Mouse (Mus musculus): ENCODE measurements around the gene Atp11c. TPM values are rescaled to one million over a fixed set of nuclear protein-coding genes. Genes with fewer than 3 reads are reported as not detected.
A peak's percentile ranks its signal among the peaks of the same experiment; 100 is the strongest.

Gene Atp11c
- polyA plus RNA-seq, 1 experiment, result 4.1 TPM

DNA sequence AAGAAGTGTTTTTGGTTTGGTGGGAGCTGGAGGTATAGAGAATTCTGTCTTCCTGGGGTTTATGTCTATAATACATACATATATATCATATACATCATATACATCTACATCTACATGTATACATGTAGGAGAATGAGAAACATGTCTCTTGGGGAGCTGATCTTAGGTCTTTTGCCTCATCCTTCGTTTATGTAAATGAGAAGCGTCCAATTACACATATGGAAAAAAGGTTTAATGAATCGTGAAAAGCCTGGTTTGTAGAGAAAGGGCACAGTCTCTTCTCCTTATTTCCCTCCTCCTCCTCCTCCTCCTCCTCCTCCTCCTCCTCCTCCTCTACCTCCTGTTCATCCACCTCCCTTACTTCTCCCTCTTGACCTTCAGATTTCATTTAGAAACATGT, 46.6 kb downstream of the Atp11c start:
- 23% methylated on average over 3 of the region's 3 CpGs for WGBS

DNA sequence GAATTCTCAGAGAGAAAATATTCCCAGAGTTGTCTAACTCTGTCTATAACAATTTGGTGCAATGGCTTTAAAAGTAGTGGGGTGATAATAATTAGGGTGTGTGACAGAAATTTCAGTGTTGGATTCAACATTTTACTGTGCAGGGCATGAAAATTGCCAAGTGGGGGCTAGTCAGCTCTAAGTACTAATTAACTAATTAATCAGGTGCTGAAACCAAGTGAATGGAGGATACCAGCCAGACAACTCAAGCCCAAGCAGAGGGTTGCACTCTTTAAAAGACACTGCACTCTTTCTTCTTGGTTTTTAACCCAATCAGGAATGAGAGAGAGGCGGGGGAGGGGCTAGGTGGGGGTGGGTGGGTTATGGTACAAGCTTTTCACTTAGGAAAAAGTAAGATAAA, 47.1 kb downstream of the Atp11c start:
- no peak for TF ChIP-seq CTCF (conservative IDR thresholded peaks at IDR 0.05; ENCODE audit: insufficient read depth, insufficient read length, low read depth, low read length)
- no peaks in the 10 kb centered on the region for H3K4me1 ChIP-seq (ENCODE audit: control insufficient read depth, insufficient read depth, low read length)
- no peak overlapping the region for H3K27ac ChIP-seq (ENCODE audit: insufficient read depth, low read depth, low read length)
- no peak overlapping the region for H3K4me3 ChIP-seq (ENCODE audit: insufficient read depth, low read depth, low read length)
- DNase-seq, result no peak
- no peaks in the 10 kb centered on the region for H3K36me3 ChIP-seq (ENCODE audit: control insufficient read depth, insufficient read depth, low read length)
- no peaks in the 10 kb centered on the region for H3K27me3 ChIP-seq (replicated peaks; ENCODE audit: control insufficient read depth, insufficient read depth, low read length)
- 46% methylated on average over 1 of the region's 1 CpGs for WGBS

More for the DNA sequence above, 46.6 kb downstream of the Atp11c start:
- Histone ChIP-seq H3K4me1 (ENCODE audit: control insufficient read depth, insufficient read depth, low read length) (no peaks in the 10 kb centered on the region), H3K27ac (ENCODE audit: insufficient read depth, low read depth, low read length) (no peak overlapping the region), H3K36me3 (ENCODE audit: control insufficient read depth, insufficient read depth, low read length) (no peaks in the 10 kb centered on the region), H3K4me3 (ENCODE audit: insufficient read depth, low read depth, low read length) (no peak overlapping the region), H3K27me3 (replicated peaks; ENCODE audit: control insufficient read depth, insufficient read depth, low read length) (no peaks in the 10 kb centered on the region)
- DNase-seq, result no peak
- TF ChIP-seq CTCF (conservative IDR thresholded peaks at IDR 0.05; ENCODE audit: insufficient read depth, insufficient read length, low read depth, low read length) (no peak), POLR2A (IDR thresholded peaks at IDR 0.05; ENCODE audit: low read depth, low read length) (no peak)

DNA sequence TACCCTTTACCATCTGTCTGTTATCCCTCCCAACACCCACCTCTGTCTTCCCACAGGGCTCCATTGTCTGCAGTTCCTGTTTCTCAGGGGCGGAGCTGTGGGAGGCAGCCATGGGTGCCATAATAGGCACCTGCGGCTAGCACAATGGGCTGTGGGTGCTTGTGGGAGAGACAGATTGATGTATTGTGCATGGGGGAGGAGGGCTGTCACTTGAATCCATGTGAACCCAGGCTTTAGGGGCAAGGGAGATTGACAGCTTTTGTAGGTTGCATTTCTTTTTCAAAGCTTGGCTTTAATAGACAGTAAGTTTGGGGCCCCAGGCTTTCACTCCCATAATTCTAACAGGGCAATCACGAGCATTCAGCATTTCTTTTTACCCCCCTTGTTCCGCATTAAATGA, 48.4 kb downstream of the Atp11c start:
- Histone ChIP-seq H3K36me3 (ENCODE audit: control insufficient read depth, insufficient read depth, low read length) (no peaks in the 10 kb centered on the region), H3K27ac (ENCODE audit: insufficient read depth, low read depth, low read length) (no peak overlapping the region), H3K27me3 (replicated peaks; ENCODE audit: control insufficient read depth, insufficient read depth, low read length) (no peaks in the 10 kb centered on the region), H3K4me1 (ENCODE audit: control insufficient read depth, insufficient read depth, low read length) (no peaks in the 10 kb centered on the region), H3K4me3 (ENCODE audit: insufficient read depth, low read depth, low read length) (no peak overlapping the region)
- no peak for DNase-seq
- 37% methylated on average over 4 of the region's 4 CpGs for WGBS
- TF ChIP-seq CTCF (conservative IDR thresholded peaks at IDR 0.05; ENCODE audit: insufficient read depth, insufficient read length, low read depth, low read length), result no peak
- no peak for TF ChIP-seq POLR2A (IDR thresholded peaks at IDR 0.05; ENCODE audit: low read depth, low read length)

DNA sequence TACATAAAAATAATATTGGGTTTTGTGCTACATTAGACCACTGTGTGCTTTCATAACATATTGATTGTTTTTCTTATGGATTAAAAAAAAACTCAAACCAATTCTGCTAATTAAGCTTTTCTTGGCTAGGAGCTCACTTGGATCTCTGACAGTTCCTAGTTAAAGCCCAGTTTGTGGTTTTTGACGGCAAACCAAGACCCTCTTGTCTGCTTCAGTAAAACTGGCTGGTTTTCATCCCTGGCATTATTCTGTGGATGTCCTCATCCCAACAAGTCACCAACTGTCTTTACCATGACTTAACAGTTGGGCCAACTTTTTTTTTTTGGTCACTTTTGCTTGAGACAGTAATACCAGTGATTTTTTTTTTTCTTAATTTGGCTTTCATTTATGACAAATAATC, 49.6 kb downstream of the Atp11c start:
- no peak overlapping the region for H3K4me3 ChIP-seq (ENCODE audit: insufficient read depth, low read depth, low read length)
- H3K36me3 ChIP-seq (ENCODE audit: control insufficient read depth, insufficient read depth, low read length), result no peaks in the 10 kb centered on the region
- 55% methylated on average over 1 of the region's 1 CpGs for WGBS
- no peaks in the 10 kb centered on the region for H3K4me1 ChIP-seq (ENCODE audit: control insufficient read depth, insufficient read depth, low read length)
- DNase-seq, result no peak
- TF ChIP-seq CTCF (conservative IDR thresholded peaks at IDR 0.05; ENCODE audit: insufficient read depth, insufficient read length, low read depth, low read length), result no peak
- no peak for TF ChIP-seq POLR2A (IDR thresholded peaks at IDR 0.05; ENCODE audit: low read depth, low read length)
- no peak overlapping the region for H3K27ac ChIP-seq (ENCODE audit: insufficient read depth, low read depth, low read length)
- no peaks in the 10 kb centered on the region for H3K27me3 ChIP-seq (replicated peaks; ENCODE audit: control insufficient read depth, insufficient read depth, low read length)

DNA sequence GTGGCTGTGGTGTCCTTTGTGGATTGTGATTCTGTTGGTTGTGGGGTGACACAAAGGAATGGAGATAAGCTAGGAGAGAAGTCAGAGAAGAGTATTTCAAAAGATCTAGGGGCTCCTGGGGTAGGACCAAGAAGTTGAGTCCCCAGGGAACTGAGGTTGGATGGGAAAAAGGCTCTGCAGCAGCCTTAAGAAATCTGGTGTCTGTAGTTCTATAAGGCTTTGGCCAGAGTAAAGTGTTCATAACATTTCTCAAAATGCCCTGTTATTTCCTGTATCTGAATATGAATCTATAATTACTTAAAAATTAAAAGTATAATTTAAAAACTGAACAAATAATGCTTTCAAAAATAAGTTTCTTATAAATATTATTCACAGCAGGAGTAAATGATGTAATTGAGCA, 53.3 kb downstream of the Atp11c start, which contains the start of gene Gm7073:
Gene Gm7073, minus strand, starts transcription at position 101 of the 400 bp plus-strand sequence.
- TF ChIP-seq POLR2A (IDR thresholded peaks at IDR 0.05; ENCODE audit: low read depth, low read length), result no peak
- TF ChIP-seq CTCF (conservative IDR thresholded peaks at IDR 0.05; ENCODE audit: insufficient read depth, insufficient read length, low read depth, low read length), result no peak
- Histone ChIP-seq H3K27me3 (replicated peaks; ENCODE audit: control insufficient read depth, insufficient read depth, low read length) (no peaks in the 10 kb centered on the region), H3K4me1 (ENCODE audit: control insufficient read depth, insufficient read depth, low read length) (no peaks in the 10 kb centered on the region), H3K4me3 (ENCODE audit: insufficient read depth, low read depth, low read length) (no peak within 1 kb of the TSS), H3K36me3 (ENCODE audit: control insufficient read depth, insufficient read depth, low read length) (no peaks in the 10 kb centered on the region), H3K27ac (ENCODE audit: insufficient read depth, low read depth, low read length) (no peak within 1 kb of the TSS)
- no peak for DNase-seq

DNA sequence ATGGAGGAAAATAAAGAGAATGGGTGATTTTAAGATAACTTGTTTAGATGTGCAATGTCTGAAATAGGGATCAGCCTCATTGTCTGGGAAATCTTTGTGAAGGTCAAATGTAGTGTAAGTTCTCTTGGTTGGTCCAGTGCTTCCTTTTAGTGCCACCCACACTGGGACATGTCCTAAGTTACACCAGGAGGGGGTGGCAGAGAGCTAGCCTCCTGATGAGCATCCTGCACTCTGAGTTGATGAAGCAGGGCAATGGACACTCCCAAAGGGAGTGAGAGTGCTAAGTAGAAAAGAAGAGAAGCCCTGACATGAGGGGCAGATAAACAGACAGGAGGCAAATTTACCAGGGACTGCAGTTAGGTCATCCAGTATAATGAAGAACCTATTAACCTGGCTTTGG, 88.5 kb downstream of the Atp11c start:
- Histone ChIP-seq H3K27ac (ENCODE audit: insufficient read depth, low read depth, low read length) (no peak overlapping the region), H3K4me3 (ENCODE audit: insufficient read depth, low read depth, low read length) (no peak overlapping the region), H3K36me3 (ENCODE audit: control insufficient read depth, insufficient read depth, low read length) (no peaks in the 10 kb centered on the region), H3K27me3 (replicated peaks; ENCODE audit: control insufficient read depth, insufficient read depth, low read length) (no peaks in the 10 kb centered on the region), H3K4me1 (ENCODE audit: control insufficient read depth, insufficient read depth, low read length) (no peaks in the 10 kb centered on the region)
- peak; percentile 12 for DNase-seq
- TF ChIP-seq CTCF (conservative IDR thresholded peaks at IDR 0.05; ENCODE audit: insufficient read depth, insufficient read length, low read depth, low read length) (peak; percentile 69), POLR2A (IDR thresholded peaks at IDR 0.05; ENCODE audit: low read depth, low read length) (no peak)

DNA sequence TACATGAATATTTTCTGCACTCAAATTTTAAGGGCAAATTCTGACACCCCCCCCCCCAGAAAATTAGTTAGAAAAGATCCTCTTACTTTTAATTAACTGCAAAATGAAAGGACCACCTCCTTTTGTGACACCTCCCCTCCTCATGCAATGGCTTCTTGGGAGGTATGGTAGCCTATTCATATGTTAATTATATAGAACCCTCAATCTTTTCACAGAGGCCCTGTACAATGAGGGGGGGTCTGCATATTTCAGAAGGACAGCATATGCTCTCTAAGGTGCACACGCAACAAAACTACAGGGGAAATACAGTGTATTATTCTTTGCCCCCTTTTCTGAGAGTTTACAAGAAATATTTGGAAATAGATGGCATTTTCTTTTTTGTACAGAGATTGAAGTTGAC, 94.7 kb downstream of the Atp11c start:
- WGBS, result 85% methylated on average over 1 of the region's 1 CpGs

DNA sequence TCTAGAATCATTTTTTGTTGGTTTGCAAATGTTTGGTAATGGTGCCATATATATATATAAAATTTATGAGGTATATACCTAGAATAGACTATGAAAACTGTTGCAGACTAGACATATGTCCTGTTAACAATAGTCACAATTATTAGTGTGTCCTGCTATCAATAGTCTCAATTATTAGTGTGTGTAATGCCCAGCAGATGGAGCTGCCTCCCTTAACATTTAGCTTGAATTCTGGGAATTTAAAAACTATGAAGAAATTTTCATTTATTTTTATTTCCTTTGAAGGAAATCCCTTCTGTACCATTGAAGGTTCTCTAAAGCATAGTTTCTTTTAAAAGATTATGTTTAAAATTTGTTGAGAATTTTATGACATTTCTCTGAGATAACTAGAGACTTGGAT, 97.2 kb downstream of the Atp11c start:
- Histone ChIP-seq H3K27ac (ENCODE audit: insufficient read depth, low read depth, low read length) (no peak overlapping the region), H3K4me3 (ENCODE audit: insufficient read depth, low read depth, low read length) (no peak overlapping the region), H3K4me1 (ENCODE audit: control insufficient read depth, insufficient read depth, low read length) (no peaks in the 10 kb centered on the region), H3K36me3 (ENCODE audit: control insufficient read depth, insufficient read depth, low read length) (no peaks in the 10 kb centered on the region), H3K27me3 (replicated peaks; ENCODE audit: control insufficient read depth, insufficient read depth, low read length) (no peaks in the 10 kb centered on the region)
- no peak for DNase-seq
- TF ChIP-seq CTCF (conservative IDR thresholded peaks at IDR 0.05; ENCODE audit: insufficient read depth, insufficient read length, low read depth, low read length) (no peak), POLR2A (IDR thresholded peaks at IDR 0.05; ENCODE audit: low read depth, low read length) (no peak)

More for the DNA sequence above, 94.7 kb downstream of the Atp11c start:
- H3K36me3 ChIP-seq (ENCODE audit: control insufficient read depth, insufficient read depth, low read length), result no peaks in the 10 kb centered on the region
- no peaks in the 10 kb centered on the region for H3K27me3 ChIP-seq (replicated peaks; ENCODE audit: control insufficient read depth, insufficient read depth, low read length)
- no peak overlapping the region for H3K27ac ChIP-seq (ENCODE audit: insufficient read depth, low read depth, low read length)
- H3K4me1 ChIP-seq (ENCODE audit: control insufficient read depth, insufficient read depth, low read length), result no peaks in the 10 kb centered on the region
- DNase-seq, result no peak
- TF ChIP-seq CTCF (conservative IDR thresholded peaks at IDR 0.05; ENCODE audit: insufficient read depth, insufficient read length, low read depth, low read length) (no peak), POLR2A (IDR thresholded peaks at IDR 0.05; ENCODE audit: low read depth, low read length) (no peak)
- H3K4me3 ChIP-seq (ENCODE audit: insufficient read depth, low read depth, low read length), result no peak overlapping the region
